8 mouse cellular contexts compared by ENCODE assay signal in the genomic region with DNA sequence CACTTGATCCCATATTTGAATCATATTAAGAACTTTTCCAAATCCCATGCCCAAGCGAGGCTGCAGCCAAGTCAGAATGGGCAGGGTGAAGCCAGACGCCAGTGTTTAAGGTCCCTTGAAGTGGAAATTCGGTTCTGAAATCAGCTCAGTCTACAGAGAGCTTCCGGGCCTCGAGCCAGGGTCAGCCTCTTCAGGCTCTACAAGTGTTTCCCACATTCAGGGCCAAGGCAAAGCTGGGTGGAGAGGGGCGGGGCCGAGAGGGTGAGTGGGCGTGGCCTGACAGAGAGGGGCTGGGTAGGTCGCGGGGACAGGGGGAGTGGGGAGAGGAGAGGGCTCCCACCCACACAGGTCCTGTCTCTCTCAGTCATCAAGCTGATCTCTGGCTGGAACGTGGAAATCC. TPM values are rescaled to one million over a fixed set of nuclear protein-coding genes. Genes with fewer than 3 reads are reported as not detected.
DNase-seq lines count a peak whose midpoint lies in the region; ATAC-seq and TF ChIP-seq lines count a peak whose summit lies in the region.

No protein-coding gene starts in this region.

- H3K27ac ChIP-seq in midbrain, embryonic 15.5 days, result no peak overlapping the region
- H3K27ac ChIP-seq in midbrain, embryonic 16.5 days (ENCODE audit: low read length), result no peak overlapping the region
- H3K27ac ChIP-seq in heart, embryonic 12.5 days (ENCODE audit: poor library complexity, severe bottlenecking), result no peak overlapping the region
- H3K27ac ChIP-seq in liver, postnatal 0 days (ENCODE audit: low read depth), result no peak overlapping the region

- H3K27me3 ChIP-seq in midbrain, embryonic 15.5 days (replicated peaks), result no peaks in the 10 kb centered on the region
- no peaks in the 10 kb centered on the region; the same call in 1 of the 2 replicates for H3K27me3 ChIP-seq in midbrain, embryonic 16.5 days (ENCODE audit: control insufficient read depth, insufficient read depth, low read depth, low read length)
- no peaks in the 10 kb centered on the region for H3K27me3 ChIP-seq in heart, embryonic 12.5 days (replicated peaks)
- no peaks in the 10 kb centered on the region for H3K27me3 ChIP-seq in liver, postnatal 0 days (ENCODE audit: insufficient read depth, low read length)

- H3K36me3 ChIP-seq in midbrain, embryonic 15.5 days (replicated peaks), result no peaks in the 10 kb centered on the region
- no peaks in the 10 kb centered on the region for H3K36me3 ChIP-seq in midbrain, embryonic 16.5 days (ENCODE audit: control insufficient read depth, insufficient read depth, low read length)
- no peaks in the 10 kb centered on the region for H3K36me3 ChIP-seq in heart, embryonic 12.5 days
- no peaks in the 10 kb centered on the region for H3K36me3 ChIP-seq in liver, postnatal 0 days (replicated peaks; ENCODE audit: insufficient read depth, low read length)

- TF ChIP-seq CTCF in liver, postnatal 0 days (IDR thresholded peaks at IDR 0.05; ENCODE audit: low read depth), result no peak

- peak; percentile 61 to 65 for DNase-seq in cerebellum, postnatal 10 days
- no peak for DNase-seq in cerebellum, adult 9-11 months
- DNase-seq in lung, postnatal 36 days, result peak; percentile 92
- no peak for DNase-seq in T-cell, adult 2 months (ENCODE audit: low spot score)
- no peak for DNase-seq in liver, postnatal 0 days

- H3K4me3 ChIP-seq in midbrain, embryonic 15.5 days, result no peak overlapping the region
- H3K4me3 ChIP-seq in midbrain, embryonic 16.5 days (ENCODE audit: low read depth, low read length), result no peak overlapping the region
- no peak overlapping the region for H3K4me3 ChIP-seq in heart, embryonic 12.5 days
- H3K4me3 ChIP-seq in liver, postnatal 0 days (ENCODE audit: low read depth, low read length), result no peak overlapping the region

- no peaks in the 10 kb centered on the region for H3K9me3 ChIP-seq in midbrain, embryonic 15.5 days
- H3K9me3 ChIP-seq in midbrain, embryonic 16.5 days (replicated peaks; ENCODE audit: control insufficient read depth, low read length, poor library complexity, severe bottlenecking), result no peaks in the 10 kb centered on the region
- 0 out of 2 replicates have a peak, but pooled peaks cover 3% of the 10 kb centered on the region for H3K9me3 ChIP-seq in heart, embryonic 12.5 days (replicated peaks)
- H3K9me3 ChIP-seq in liver, postnatal 0 days (ENCODE audit: low read length), result no peaks in the 10 kb centered on the region

- H3K4me1 ChIP-seq in midbrain, embryonic 15.5 days, result no peaks in the 10 kb centered on the region
- no peaks in the 10 kb centered on the region for H3K4me1 ChIP-seq in midbrain, embryonic 16.5 days (ENCODE audit: control insufficient read depth, insufficient read depth, low read length)
- peaks cover 15% of the 10 kb centered on the region for H3K4me1 ChIP-seq in heart, embryonic 12.5 days (replicated peaks)
- no peaks in the 10 kb centered on the region for H3K4me1 ChIP-seq in liver, postnatal 0 days (ENCODE audit: insufficient read depth)

- H3K4me2 ChIP-seq in midbrain, embryonic 15.5 days, result no peak overlapping the region
- H3K4me2 ChIP-seq in midbrain, embryonic 16.5 days (ENCODE audit: low read length), result no peak overlapping the region
- peak overlapping the region; percentile 20; the same call in 1 of the 2 replicates for H3K4me2 ChIP-seq in heart, embryonic 12.5 days
- no peak overlapping the region for H3K4me2 ChIP-seq in liver, postnatal 0 days (ENCODE audit: low read depth, low read length)

- 34% methylated on average over 11 of the region's 11 CpGs for whole genome bisulfite sequencing in midbrain, embryonic 15.5 days
- 23% methylated on average over 11 of the region's 11 CpGs for WGBS in midbrain, embryonic 16.5 days
- 25% methylated on average over 11 of the region's 11 CpGs for WGBS in heart, embryonic 12.5 days
- 38% methylated on average over 11 of the region's 11 CpGs for WGBS in liver, postnatal 0 days (ENCODE audit: insufficient replicate concordance)

- no peak for TF ChIP-seq EP300 in liver, postnatal 0 days (IDR thresholded peaks at IDR 0.05; ENCODE audit: low read depth)

- 0 out of 2 replicates have a peak, but pooled peaks have one; percentile 27 for ATAC-seq in midbrain, embryonic 15.5 days (replicated peaks)
- no peak for ATAC-seq in midbrain, embryonic 16.5 days
- 0 out of 2 replicates have a peak, but pooled peaks have one; percentile 26 for ATAC-seq in heart, embryonic 12.5 days (ENCODE audit: insufficient number of reproducible peaks, low FRiP score)
- ATAC-seq in liver, postnatal 0 days, result no peak

- H3K9ac ChIP-seq in midbrain, embryonic 15.5 days, result no peak overlapping the region
- no peak overlapping the region for H3K9ac ChIP-seq in midbrain, embryonic 16.5 days (ENCODE audit: low read depth, low read length)
- no peak overlapping the region for H3K9ac ChIP-seq in heart, embryonic 12.5 days
- H3K9ac ChIP-seq in liver, postnatal 0 days (replicated peaks), result no peak overlapping the region

RNA-seq across cellular contexts. Expression of a gene that starts 38.4 kb away (rescaled TPM):
- polyA plus RNA-seq in midbrain, embryonic 15.5 days (2015; fragmentation: Nextera tagmentation; extraction: Ambion mirVana), result 0.27 and 0.70 TPM in 2 replicates
- 0.45 and 0.57 TPM in 2 replicates for polyA plus RNA-seq in midbrain, embryonic 16.5 days (2015; fragmentation: Nextera tagmentation; extraction: Ambion mirVana)
- 0.08 and 0.17 TPM in 2 replicates for polyA plus RNA-seq in heart, embryonic 12.5 days (2016; fragmentation: Nextera tagmentation; extraction: Ambion mirVana)
- 0.02 and 0.11 TPM in 2 replicates for polyA plus RNA-seq in liver, postnatal 0 days (2015; fragmentation: Nextera tagmentation; extraction: Ambion mirVana)

RNA-seq across cellular contexts. Expression of a gene that starts 57.6 kb away (rescaled TPM):
- polyA plus RNA-seq in midbrain, embryonic 15.5 days (2015; fragmentation: Nextera tagmentation; extraction: Ambion mirVana), result 183 and 190 TPM in 2 replicates
- polyA plus RNA-seq in midbrain, embryonic 16.5 days (2015; fragmentation: Nextera tagmentation; extraction: Ambion mirVana), result 190 and 211 TPM in 2 replicates
- polyA plus RNA-seq in heart, embryonic 12.5 days (2016; fragmentation: Nextera tagmentation; extraction: Ambion mirVana), result 178 and 189 TPM in 2 replicates
- 62.1 and 67.6 TPM in 2 replicates for polyA plus RNA-seq in liver, postnatal 0 days (2015; fragmentation: Nextera tagmentation; extraction: Ambion mirVana)

Comparison
In these comparisons a context has a peak if more than half of its experiments do, and no peak if none do; other contexts are left out.
1. DNase-seq: peak in cerebellum, postnatal 10 days (2 of 2) and lung, postnatal 36 days (single experiment); none in cerebellum, adult 9-11 months (single experiment), T-cell, adult 2 months (single experiment) and liver, postnatal 0 days (single experiment).
2. ATAC-seq: peak in midbrain, embryonic 15.5 days (single experiment) and heart, embryonic 12.5 days (single experiment); none in midbrain, embryonic 16.5 days (single experiment) and liver, postnatal 0 days (single experiment).